ENCODE assay signal across 31 mouse cellular contexts in genomic region chr10:95211660-95212059, GRCm38 (mm10).
"Had no signal": no experiment of that assay in that cellular context is flagged by ENCODE, and none has a peak within 500 bp of the region (broad histone marks: within the 10 kb centered on the region; RNA-seq: fewer than 3 reads in every experiment).

No protein-coding gene starts in this region.

- H3K4me2 ChIP-seq: limb, embryonic 12.5 days; limb, embryonic 13.5 days; limb, embryonic 15.5 days; liver, embryonic 11.5 days; liver, embryonic 12.5 days; liver, embryonic 13.5 days; liver, embryonic 15.5 days; lung, embryonic 14.5 days; lung, embryonic 15.5 days; midbrain, embryonic 11.5 days; midbrain, embryonic 12.5 days; midbrain, embryonic 13.5 days; midbrain, embryonic 15.5 days had no signal

- H3K9ac ChIP-seq: limb, embryonic 12.5 days; limb, embryonic 13.5 days; limb, embryonic 15.5 days; liver, embryonic 12.5 days; liver, embryonic 13.5 days; liver, embryonic 14.5 days; liver, embryonic 15.5 days; liver, postnatal 0 days; lung, embryonic 14.5 days; lung, embryonic 15.5 days; midbrain, embryonic 12.5 days; midbrain, embryonic 13.5 days; midbrain, embryonic 15.5 days had no signal

- H3K4me3 ChIP-seq: limb, embryonic 10.5 days; limb, embryonic 12.5 days; limb, embryonic 13.5 days; limb, embryonic 15.5 days; liver, embryonic 12.5 days; liver, embryonic 13.5 days; liver, embryonic 15.5 days; lung, embryonic 15.5 days; midbrain, embryonic 10.5 days; midbrain, embryonic 12.5 days; midbrain, embryonic 13.5 days; midbrain, embryonic 15.5 days; myocyte had no signal

- ATAC-seq: lung, postnatal 0 days; midbrain, embryonic 13.5 days; midbrain, embryonic 15.5 days; midbrain, embryonic 16.5 days had no signal

- H3K27me3 ChIP-seq: limb, embryonic 12.5 days; limb, embryonic 13.5 days; limb, embryonic 15.5 days; liver, embryonic 12.5 days; liver, embryonic 13.5 days; liver, embryonic 15.5 days; lung, embryonic 15.5 days; midbrain, embryonic 12.5 days; midbrain, embryonic 13.5 days; midbrain, embryonic 15.5 days had no signal

- H3K4me1 ChIP-seq: lung, embryonic 15.5 days; midbrain, embryonic 10.5 days; midbrain, embryonic 12.5 days; midbrain, embryonic 15.5 days had no signal

- DNase-seq: left cerebral cortex, postnatal 4 days; liver; liver, embryonic 13.5 days; liver, postnatal 0 days; lung, adult 18-20 months; lung, adult 2 months; lung, embryonic 14.5 days; lung, postnatal 10 days; lung, postnatal 14 days; lung, postnatal 36 days; lung, postnatal 4 days; midbrain, embryonic 14.5 days had no signal

- H3K27ac ChIP-seq: limb, embryonic 10.5 days; limb, embryonic 12.5 days; limb, embryonic 13.5 days; limb, embryonic 15.5 days; liver, embryonic 15.5 days; lung, embryonic 15.5 days; macrophage; midbrain, embryonic 10.5 days; midbrain, embryonic 12.5 days; midbrain, embryonic 13.5 days; midbrain, embryonic 15.5 days had no signal

- H3K36me3 ChIP-seq: limb, embryonic 10.5 days; limb, embryonic 12.5 days; limb, embryonic 13.5 days; limb, embryonic 15.5 days; liver, embryonic 12.5 days; liver, embryonic 13.5 days; liver, embryonic 15.5 days; lung, embryonic 15.5 days; midbrain, embryonic 10.5 days; midbrain, embryonic 12.5 days; midbrain, embryonic 13.5 days; midbrain, embryonic 15.5 days had no signal

- H3K9me3 ChIP-seq: limb, embryonic 10.5 days; limb, embryonic 12.5 days; limb, embryonic 13.5 days; limb, embryonic 15.5 days; liver, embryonic 12.5 days; liver, embryonic 13.5 days; liver, embryonic 15.5 days; lung, embryonic 15.5 days; megakaryocyte, embryonic 14.5 days; midbrain, embryonic 10.5 days; midbrain, embryonic 12.5 days; midbrain, embryonic 13.5 days; midbrain, embryonic 15.5 days had no signal
